Mouse (Mus musculus) neural tube, embryonic 13.5 days (tissue): ENCODE measurements at regions not wholly inside any gene's neighbourhood (a gene's known extent, or its start where the extent isn't known, plus 50 kb on each side); places are given as distances from the start of the nearest gene placed in this dataset.
A peak's percentile ranks its signal among the peaks of the same experiment; 100 is the strongest.

Source experiments
- ATAC-seq: fragments of 200-750 bp; cut with Nextera tagmentation; 2 replicates; pipeline ENCODE4 v1.8.0; 2017; ENCODE audit warnings: low read depth, mild to moderate bottlenecking, moderate TSS enrichment, moderate library complexity
- H3K27ac ChIP-seq: fragments of 300-500 bp; sonication (generic); replicated peaks from 2 replicates; pipeline ENCODE4 v1.5.1; 2015; ENCODE audit warnings: moderate library complexity, mild to moderate bottlenecking, inconsistent platforms
- H3K27me3 ChIP-seq: fragments of 300-500 bp; sonication (generic); 2 replicates; pipeline ENCODE4 v1.6.1; 2015; ENCODE audit warnings: mild to moderate bottlenecking, inconsistent platforms
- H3K36me3 ChIP-seq: fragments of 300-500 bp; sonication (generic); 2 replicates; pipeline ENCODE4 v1.6.1; 2015; ENCODE audit warnings: mild to moderate bottlenecking, inconsistent platforms
- H3K4me1 ChIP-seq: fragments of 300-500 bp; sonication (generic); replicated peaks from 2 replicates; pipeline ENCODE4 v1.6.1; 2015; ENCODE audit warnings: inconsistent platforms
- H3K4me2 ChIP-seq: fragments of 300-500 bp; sonication (generic); 2 replicates; pipeline ENCODE4 v1.6.1; 2015; ENCODE audit warnings: inconsistent platforms, mild to moderate bottlenecking, moderate library complexity
- H3K4me3 ChIP-seq: fragments of 300-500 bp; sonication (generic); 2 replicates; pipeline ENCODE4 v1.5.1; 2015; ENCODE audit warnings: mild to moderate bottlenecking, inconsistent platforms
- H3K9ac ChIP-seq: fragments of 300-500 bp; sonication (generic); 2 replicates; pipeline ENCODE4 v1.6.1; 2015; ENCODE audit warnings: moderate library complexity, mild to moderate bottlenecking, inconsistent platforms
- H3K9me3 ChIP-seq: fragments of 300-500 bp; sonication (generic); 2 replicates; pipeline ENCODE4 v1.6.1; 2016; ENCODE audit warnings: inconsistent platforms
- WGBS: fragments of 180-500 bp; shearing (Covaris S2); methylation state at CpG from one replicate; pipeline ENCODE4 v1.1.7; 2015; 5-methylcytosine and 5-hydroxymethylcytosine counted together

DNA sequence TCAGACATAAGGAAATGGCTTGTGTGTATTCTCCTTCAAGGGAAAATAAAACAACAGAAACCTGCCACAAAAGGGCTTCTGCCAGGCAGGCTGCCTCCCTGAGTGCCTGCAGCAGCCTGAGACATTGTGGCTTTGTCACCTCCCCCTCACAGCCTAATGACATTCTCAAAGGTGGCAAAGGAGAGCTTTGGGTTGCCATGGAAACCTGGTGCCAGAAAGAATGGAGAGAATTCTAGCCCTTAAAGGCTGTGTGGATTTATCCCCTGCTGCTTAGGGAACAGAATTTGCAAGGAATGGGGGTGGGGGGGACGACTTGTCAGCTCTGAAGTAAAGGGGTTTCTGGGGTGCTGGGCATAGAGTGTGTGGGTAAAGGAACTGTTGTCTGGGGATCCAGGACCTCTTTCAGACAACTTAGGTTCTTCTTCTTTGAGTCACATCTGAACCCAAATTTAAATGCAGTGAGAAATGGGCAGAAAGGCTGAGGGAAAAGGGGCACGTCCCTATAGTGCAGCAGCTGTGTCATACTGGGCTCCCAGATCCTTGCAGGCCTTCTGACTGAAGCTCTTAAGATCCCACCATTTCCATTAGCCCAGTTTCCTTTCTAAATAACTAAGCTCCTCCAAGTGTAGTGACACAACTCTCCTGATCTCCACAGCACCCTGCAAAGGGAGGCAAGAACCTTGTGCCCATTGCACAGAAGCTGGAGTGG lies 86.8 kb downstream of the Il9r start:
- Histone ChIP-seq H3K4me3 (no peak overlapping the region), H3K27ac (peak overlapping the region; percentile 93), H3K4me1 (peaks cover 49% of the 10 kb centered on the region), H3K36me3 (no peaks in the 10 kb centered on the region), H3K9ac (peak overlapping the region; percentile 53; the same call in 1 of the 2 replicates), H3K4me2 (peak overlapping the region; percentile 13; the same call in 1 of the 2 replicates), H3K9me3 (0 out of 2 replicates have a peak, but pooled peaks cover 6% of the 10 kb centered on the region), H3K27me3 (no peaks in the 10 kb centered on the region)
- peak; percentile 90 for ATAC-seq
- WGBS: 2% methylated on average over 2 of the region's 2 CpGs

DNA sequence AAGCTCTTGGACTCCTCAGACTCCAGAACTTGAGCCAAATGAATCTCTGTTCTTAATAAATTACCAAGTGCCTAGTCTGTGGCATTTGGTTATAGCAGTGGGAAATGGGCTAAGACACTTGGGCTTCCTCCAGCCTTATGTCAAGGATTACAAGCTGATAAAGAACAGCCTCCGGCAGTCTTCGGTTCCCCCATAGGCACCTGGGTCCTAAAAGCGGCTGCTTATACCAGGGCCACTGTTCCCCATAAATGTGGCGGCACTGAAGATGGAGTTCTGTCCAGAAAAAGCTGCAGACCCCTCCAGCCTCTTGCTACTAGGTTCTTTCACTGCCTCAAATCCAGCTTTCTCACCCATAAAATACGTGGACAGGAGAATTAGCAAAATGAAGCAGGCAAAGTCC lies 87.6 kb downstream of the Il9r start:
- peak overlapping the region; percentile 53 for H3K9ac ChIP-seq
- WGBS: 14% methylated on average over 5 of the region's 5 CpGs

DNA sequence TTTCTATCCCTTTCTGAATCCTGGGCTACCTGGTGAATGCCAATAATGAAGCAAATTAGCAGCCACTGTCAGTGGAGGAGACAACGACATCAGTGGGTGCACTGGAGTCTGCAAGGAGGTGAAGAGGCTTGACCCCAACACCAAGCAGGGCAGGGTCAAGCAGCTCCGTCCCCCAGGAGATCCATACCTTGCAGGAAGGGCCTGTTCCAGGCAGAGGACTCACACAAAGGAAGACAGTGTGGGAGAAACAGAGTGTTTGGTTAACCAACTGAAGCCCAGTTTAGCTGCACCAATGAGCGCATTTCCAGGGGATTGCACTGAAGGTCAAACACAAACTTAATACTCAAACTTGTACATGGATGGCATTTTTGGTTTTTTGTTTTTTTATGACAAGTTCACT lies 88.2 kb downstream of the Il9r start:
- no peak overlapping the region for H3K9ac ChIP-seq
- peaks cover 42% of the 10 kb centered on the region for H3K4me1 ChIP-seq
- H3K36me3 ChIP-seq: no peaks in the 10 kb centered on the region
- H3K9me3 ChIP-seq: 0 out of 2 replicates have a peak, but pooled peaks cover 6% of the 10 kb centered on the region
- no peaks in the 10 kb centered on the region for H3K27me3 ChIP-seq
- H3K27ac ChIP-seq: peak overlapping the region; percentile 93
- H3K4me2 ChIP-seq: no peak overlapping the region
- ATAC-seq: no peak
- WGBS: 54% methylated on average over 3 of the region's 3 CpGs
- no peak overlapping the region for H3K4me3 ChIP-seq

More for the DNA sequence above, 87.6 kb downstream of the Il9r start:
- peaks cover 48% of the 10 kb centered on the region for H3K4me1 ChIP-seq
- H3K4me3 ChIP-seq: no peak overlapping the region
- 0 out of 2 replicates have a peak, but pooled peaks cover 6% of the 10 kb centered on the region for H3K9me3 ChIP-seq
- 0 out of 2 replicates have a peak overlapping the region, but pooled peaks have one; percentile 13 for H3K4me2 ChIP-seq
- H3K36me3 ChIP-seq: no peaks in the 10 kb centered on the region
- H3K27ac ChIP-seq: peak overlapping the region; percentile 93
- ATAC-seq: 0 out of 2 replicates have a peak, but pooled peaks have one; percentile 20
- no peaks in the 10 kb centered on the region for H3K27me3 ChIP-seq

DNA sequence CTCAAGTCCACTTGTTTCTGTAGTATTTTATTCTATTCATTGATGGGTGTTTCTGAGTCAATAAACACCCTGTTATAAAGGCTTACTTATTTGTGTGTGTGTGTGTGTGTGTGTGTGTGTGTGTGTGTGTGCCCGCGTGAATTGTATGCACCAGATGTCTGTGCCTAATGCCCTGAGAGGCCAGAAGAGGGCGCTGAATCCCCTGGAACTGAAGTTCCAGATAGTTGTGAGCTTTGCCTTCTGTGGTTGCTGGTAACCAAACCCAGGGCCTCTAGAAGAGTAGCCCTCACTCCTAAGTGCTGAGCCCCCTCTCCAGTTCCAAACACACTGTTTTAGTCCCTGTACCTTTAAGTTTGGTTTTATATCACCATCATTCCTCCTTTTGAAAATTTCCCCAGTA lies 90.2 kb downstream of the Il9r start:
- no peak overlapping the region for H3K27ac ChIP-seq
- H3K9me3 ChIP-seq: 0 out of 2 replicates have a peak, but pooled peaks cover 5% of the 10 kb centered on the region
- no peak overlapping the region for H3K4me2 ChIP-seq
- ATAC-seq: no peak
- no peak overlapping the region for H3K4me3 ChIP-seq
- 92% methylated on average over 3 of the region's 3 CpGs for WGBS
- H3K4me1 ChIP-seq: peaks cover 56% of the 10 kb centered on the region
- no peaks in the 10 kb centered on the region for H3K36me3 ChIP-seq
- H3K27me3 ChIP-seq: no peaks in the 10 kb centered on the region
- no peak overlapping the region for H3K9ac ChIP-seq
